Mouse (Mus musculus): ENCODE data around the gene Daam2. TPM values are rescaled to one million over a fixed set of nuclear protein-coding genes. Genes with fewer than 3 reads are reported as not detected.

Gene Daam2
- polyA plus RNA-seq, 1 experiment from 2014 or later, result 3.9 TPM

- no peak overlapping the region for H3K9ac ChIP-seq
- no peak overlapping the region for H3K27ac ChIP-seq
- no peaks in the 10 kb centered on the region for H3K9me3 ChIP-seq (replicated peaks)
- 83% methylated on average over 5 of the region's 5 CpGs for WGBS
- no peak for ATAC-seq (replicated peaks; ENCODE audit: insufficient number of reproducible peaks, insufficient read depth, low FRiP score, low read depth)
- no peaks in the 10 kb centered on the region for H3K27me3 ChIP-seq
- H3K4me1 ChIP-seq (replicated peaks), result no peaks in the 10 kb centered on the region
- H3K4me2 ChIP-seq, result no peak overlapping the region
- no peaks in the 10 kb centered on the region for H3K36me3 ChIP-seq
- no peak overlapping the region for H3K4me3 ChIP-seq
These were observed 151.2 kb downstream of the Daam2 start for GRCm38 (mm10) chr17:49412974-49413373.

Other genes with a start within 250 kb of the Daam2 start
- gene Mocs1, start 136.0 kb downstream of the Daam2 start, polyA plus RNA-seq (2015; fragmentation: Nextera tagmentation; extraction: Ambion mirVana), result 4.3 and 5.5 TPM in 2 replicates
- gene Kif6, start 50.8 kb upstream of the Daam2 start, polyA plus RNA-seq (2015; fragmentation: Nextera tagmentation; extraction: Ambion mirVana), result 1.7 and 1.9 TPM in 2 replicates

All from heart, embryonic 15.5 days (tissue).